Mouse (Mus musculus) embryonic fibroblast, embryonic 13.5 days (primary cell): Measurements from ENCODE around the gene Heca.

Source experiments
- CTCF ChIP-seq: IDR thresholded peaks from 2 replicates; pipeline ENCODE4 v1.5.1; 2011; ENCODE audit warnings: mild to moderate bottlenecking, control low read depth, low read length, moderate library complexity, borderline replicate concordance; ENCODE audit not compliant: insufficient read depth
- POLR2A ChIP-seq: IDR thresholded peaks from 2 replicates; pipeline ENCODE4 v1.6.1; 2011; ENCODE audit warnings: low read depth, mild to moderate bottlenecking, control low read depth, low read length, moderate library complexity

DNA sequence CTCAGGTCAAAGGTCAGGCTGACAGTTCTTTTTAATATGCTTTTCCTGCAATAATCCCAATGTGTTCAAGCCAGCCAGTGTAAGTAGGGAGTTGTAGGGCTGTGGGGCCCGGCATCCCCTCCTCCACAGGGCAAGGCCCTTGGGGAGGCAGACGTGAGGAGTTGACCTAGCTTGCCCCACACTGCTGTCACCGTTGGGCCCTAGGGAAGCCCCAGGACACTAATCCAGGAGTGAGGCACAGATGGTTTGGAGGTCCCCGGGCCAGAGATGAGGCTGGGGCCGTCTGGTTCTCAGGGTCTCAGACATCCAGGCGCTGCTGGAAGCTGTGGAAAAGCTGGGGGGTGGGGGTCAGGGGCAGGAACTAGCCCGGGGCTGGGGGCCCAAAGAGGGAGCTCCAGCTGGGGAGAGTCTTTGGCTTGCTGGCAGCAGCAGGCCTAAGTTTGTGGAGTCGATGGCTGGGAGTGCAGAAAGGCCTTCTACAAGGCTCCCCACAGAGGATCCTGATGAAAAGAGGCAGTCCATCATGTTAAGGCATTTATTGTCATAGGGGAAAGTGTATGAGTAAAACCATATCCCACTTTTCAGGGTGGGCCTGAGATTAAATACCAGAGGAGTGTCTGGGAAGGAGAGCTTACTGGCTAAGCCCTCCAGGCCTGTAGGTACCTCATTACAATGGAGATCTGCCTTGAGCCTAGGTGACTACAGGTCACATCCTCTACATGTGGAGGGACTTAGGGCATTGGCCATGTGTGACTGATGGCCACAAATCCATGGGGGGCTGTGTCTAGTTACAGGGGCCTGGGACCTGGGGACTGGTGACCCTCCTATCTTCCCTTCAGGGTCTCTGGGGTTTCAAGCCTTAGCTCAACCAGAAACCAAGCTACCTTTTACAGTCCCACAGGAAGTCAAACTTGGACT lies 69.6 kb downstream of the Heca start:
- TF ChIP-seq POLR2A: no peak
- no peak for TF ChIP-seq CTCF
